In genomic region chr2:80639398-80639797, GRCm38 (mm10) we compare ENCODE assay signal across 8 mouse cellular contexts. TPM values are rescaled to one million over a fixed set of nuclear protein-coding genes. Genes with fewer than 3 reads are reported as not detected.
DNase-seq lines count a peak whose midpoint lies in the region; ATAC-seq lines count a peak whose summit lies in the region.

No protein-coding gene starts in this region.

- H3K4me3 ChIP-seq in embryonic facial prominence, embryonic 15.5 days (replicated peaks) = peak overlapping the region; percentile 81
- H3K4me3 ChIP-seq in limb, embryonic 11.5 days (ENCODE audit: low read depth, low read length) = peak overlapping the region; percentile 92
- peak overlapping the region; percentile 86 for H3K4me3 ChIP-seq in stomach, embryonic 14.5 days (ENCODE audit: low read depth, low read length)

- H3K27me3 ChIP-seq in embryonic facial prominence, embryonic 15.5 days = no peaks in the 10 kb centered on the region
- H3K27me3 ChIP-seq in limb, embryonic 11.5 days (ENCODE audit: control insufficient read depth, insufficient read depth, low read length) = no peaks in the 10 kb centered on the region
- H3K27me3 ChIP-seq in stomach, embryonic 14.5 days (ENCODE audit: control insufficient read depth, insufficient read depth, low read length) = no peaks in the 10 kb centered on the region

- peaks cover 7% of the 10 kb centered on the region; the same call in 1 of the 2 replicates for H3K4me1 ChIP-seq in embryonic facial prominence, embryonic 15.5 days
- H3K4me1 ChIP-seq in limb, embryonic 11.5 days (ENCODE audit: control insufficient read depth, insufficient read depth, low read length) = peaks cover 3% of the 10 kb centered on the region; the same call in 1 of the 2 replicates
- peaks cover 3% of the 10 kb centered on the region; the same call in 1 of the 2 replicates for H3K4me1 ChIP-seq in stomach, embryonic 14.5 days (ENCODE audit: control insufficient read depth, insufficient read depth, low read length)

- ATAC-seq in embryonic facial prominence, embryonic 15.5 days (ENCODE audit: insufficient number of reproducible peaks, low FRiP score, low TSS enrichment, low read depth) = no peak
- ATAC-seq in limb, embryonic 11.5 days (ENCODE audit: insufficient number of reproducible peaks, low FRiP score, low TSS enrichment, low read depth) = no peak
- no peak for ATAC-seq in stomach, embryonic 14.5 days (ENCODE audit: insufficient number of reproducible peaks, insufficient read depth, low FRiP score, low read depth)

- no peak overlapping the region for H3K27ac ChIP-seq in embryonic facial prominence, embryonic 15.5 days (replicated peaks)
- H3K27ac ChIP-seq in limb, embryonic 11.5 days (replicated peaks; ENCODE audit: low read depth, low read length) = no peak overlapping the region
- H3K27ac ChIP-seq in stomach, embryonic 14.5 days (ENCODE audit: low read length) = no peak overlapping the region

- no peaks in the 10 kb centered on the region for H3K9me3 ChIP-seq in embryonic facial prominence, embryonic 15.5 days (replicated peaks)
- H3K9me3 ChIP-seq in limb, embryonic 11.5 days (ENCODE audit: control insufficient read depth, low read length) = no peaks in the 10 kb centered on the region
- H3K9me3 ChIP-seq in stomach, embryonic 14.5 days (ENCODE audit: control insufficient read depth, low read depth, low read length) = no peaks in the 10 kb centered on the region

- H3K9ac ChIP-seq in embryonic facial prominence, embryonic 15.5 days = peak overlapping the region; percentile 58; the same call in 1 of the 2 replicates
- peak overlapping the region; percentile 81; the same call in 1 of the 2 replicates for H3K9ac ChIP-seq in limb, embryonic 11.5 days (ENCODE audit: low read length)
- H3K9ac ChIP-seq in stomach, embryonic 14.5 days (replicated peaks; ENCODE audit: low read depth, low read length) = 0 out of 2 replicates have a peak overlapping the region, but pooled peaks have one; percentile 51

- H3K36me3 ChIP-seq in embryonic facial prominence, embryonic 15.5 days = peaks cover 16% of the 10 kb centered on the region
- no peaks in the 10 kb centered on the region for H3K36me3 ChIP-seq in limb, embryonic 11.5 days (ENCODE audit: control insufficient read depth, insufficient read depth, low read length)
- H3K36me3 ChIP-seq in stomach, embryonic 14.5 days (ENCODE audit: control insufficient read depth, insufficient read depth, low read length) = peaks cover 15% of the 10 kb centered on the region

- 9% methylated on average over 8 of the region's 8 CpGs for WGBS in embryonic facial prominence, embryonic 15.5 days
- 16% methylated on average over 8 of the region's 8 CpGs for WGBS in limb, embryonic 11.5 days
- WGBS in stomach, embryonic 14.5 days = 13% methylated on average over 8 of the region's 8 CpGs

- DNase-seq in retina, embryonic 14.5 days (ENCODE audit: low spot score) = peak; percentile 9
- no peak for DNase-seq in retina, postnatal 1 day
- DNase-seq in limb, embryonic 11.5 days (ENCODE audit: low spot score) = no peak
- DNase-seq in cerebellum, adult 11 months = no peak
- DNase-seq in lung, postnatal 25 days (ENCODE audit: low spot score) = no peak
- no peak for DNase-seq in embryo, embryonic 11 days

- H3K4me2 ChIP-seq in embryonic facial prominence, embryonic 15.5 days (replicated peaks) = peak overlapping the region; percentile 55
- peak overlapping the region; percentile 50 for H3K4me2 ChIP-seq in limb, embryonic 11.5 days (ENCODE audit: low read depth, severe bottlenecking)
- peak overlapping the region; percentile 51 for H3K4me2 ChIP-seq in stomach, embryonic 14.5 days (replicated peaks; ENCODE audit: low read depth, low read length)

RNA-seq across cellular contexts. Expression of gene Nup35, which starts 22.4 kb away (rescaled TPM):
- 41.1 and 42.4 TPM in 2 replicates for polyA plus RNA-seq in embryonic facial prominence, embryonic 15.5 days (2015; fragmentation: Nextera tagmentation; extraction: Ambion mirVana)
- 66.4 and 68.0 TPM in 2 replicates for polyA plus RNA-seq in limb, embryonic 11.5 days (2014; fragmentation: Nextera tagmentation; extraction: Ambion mirVana)
- polyA plus RNA-seq in stomach, embryonic 14.5 days (2014; fragmentation: Nextera tagmentation; extraction: Ambion mirVana) = 42.7 and 48.7 TPM in 2 replicates

RNA-seq across cellular contexts. Expression of gene Dusp19, which starts 22.6 kb away (rescaled TPM):
- 17.0 and 17.7 TPM in 2 replicates for polyA plus RNA-seq in embryonic facial prominence, embryonic 15.5 days (2015; fragmentation: Nextera tagmentation; extraction: Ambion mirVana)
- 15.9 and 19.6 TPM in 2 replicates for polyA plus RNA-seq in limb, embryonic 11.5 days (2014; fragmentation: Nextera tagmentation; extraction: Ambion mirVana)
- 18.3 and 19.1 TPM in 2 replicates for polyA plus RNA-seq in stomach, embryonic 14.5 days (2014; fragmentation: Nextera tagmentation; extraction: Ambion mirVana)

RNA-seq across cellular contexts. Expression of gene Nckap1, which starts 58.2 kb away (rescaled TPM):
- 65.4 and 68.9 TPM in 2 replicates for polyA plus RNA-seq in embryonic facial prominence, embryonic 15.5 days (2015; fragmentation: Nextera tagmentation; extraction: Ambion mirVana)
- 54.4 and 61.4 TPM in 2 replicates for polyA plus RNA-seq in limb, embryonic 11.5 days (2014; fragmentation: Nextera tagmentation; extraction: Ambion mirVana)
- polyA plus RNA-seq in stomach, embryonic 14.5 days (2014; fragmentation: Nextera tagmentation; extraction: Ambion mirVana) = 58.3 and 70.8 TPM in 2 replicates
